In the genomic region with DNA sequence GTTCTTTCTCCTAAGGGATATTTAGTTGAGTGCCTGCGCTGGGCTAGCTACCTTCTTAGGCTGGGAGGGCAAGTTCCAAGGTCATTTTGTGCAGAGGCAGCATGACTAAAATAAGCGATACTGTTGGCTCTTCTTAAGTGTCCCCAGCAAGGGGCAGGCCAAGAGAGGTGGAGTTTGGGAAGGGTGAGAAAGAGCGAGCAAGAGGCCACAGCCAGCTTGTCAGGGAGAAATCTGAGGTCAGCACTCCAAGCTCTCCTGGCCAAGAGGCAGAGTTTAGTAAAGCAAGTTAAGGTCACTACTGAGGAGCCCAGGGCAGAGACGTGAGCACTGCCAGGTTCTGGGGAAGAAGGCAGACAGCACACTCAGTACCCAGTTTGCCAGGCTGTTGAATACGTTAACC, we compare ENCODE assay signal across 13 mouse cellular contexts. TPM values are rescaled to one million over a fixed set of nuclear protein-coding genes. Genes with fewer than 3 reads are reported as not detected.
A peak's percentile ranks its signal among the peaks of the same experiment; 100 is the strongest.
DNase-seq lines count a peak whose midpoint lies in the region; ATAC-seq and TF ChIP-seq lines count a peak whose summit lies in the region.
"Had no signal": no experiment of that assay in that cellular context is flagged by ENCODE, and none has a peak within 500 bp of the region (broad histone marks: within the 10 kb centered on the region; RNA-seq: fewer than 3 reads in every experiment).

No protein-coding gene starts in this region.

- H3K4me2 ChIP-seq in heart, embryonic 15.5 days: no peak overlapping the region
- no peak overlapping the region for H3K4me2 ChIP-seq in stomach, postnatal 0 days (replicated peaks; ENCODE audit: low read depth)
- H3K4me2 ChIP-seq: embryonic facial prominence, embryonic 15.5 days; forebrain, embryonic 15.5 days; limb, embryonic 12.5 days had no signal

- H3K27me3 ChIP-seq in heart, embryonic 15.5 days: no peaks in the 10 kb centered on the region
- no peaks in the 10 kb centered on the region for H3K27me3 ChIP-seq in midbrain, embryonic 10.5 days (ENCODE audit: low read depth, poor library complexity, severe bottlenecking)
- no peaks in the 10 kb centered on the region for H3K27me3 ChIP-seq in stomach, postnatal 0 days (ENCODE audit: control insufficient read depth, insufficient read depth, low read length)
- H3K27me3 ChIP-seq: embryonic facial prominence, embryonic 15.5 days; forebrain, embryonic 15.5 days; limb, embryonic 12.5 days had no signal

- no peak overlapping the region for H3K4me3 ChIP-seq in heart, embryonic 15.5 days
- H3K4me3 ChIP-seq in midbrain, embryonic 10.5 days: no peak overlapping the region
- H3K4me3 ChIP-seq in stomach, postnatal 0 days (ENCODE audit: low read depth, low read length): no peak overlapping the region
- H3K4me3 ChIP-seq: embryonic facial prominence, embryonic 15.5 days; forebrain, embryonic 15.5 days; limb, embryonic 12.5 days; megakaryocyte, embryonic 14.5 days had no signal

- H3K9me3 ChIP-seq in heart, embryonic 15.5 days (replicated peaks): no peaks in the 10 kb centered on the region; the same call in 1 of the 2 replicates
- peaks cover 3% of the 10 kb centered on the region; the same call in 1 of the 2 replicates for H3K9me3 ChIP-seq in midbrain, embryonic 10.5 days (replicated peaks)
- no peaks in the 10 kb centered on the region for H3K9me3 ChIP-seq in stomach, postnatal 0 days (ENCODE audit: control insufficient read depth, low read length)
- H3K9me3 ChIP-seq: embryonic facial prominence, embryonic 15.5 days had no signal

- peaks cover 8% of the 10 kb centered on the region for H3K4me1 ChIP-seq in heart, embryonic 15.5 days (replicated peaks)
- H3K4me1 ChIP-seq in midbrain, embryonic 10.5 days: no peaks in the 10 kb centered on the region
- H3K4me1 ChIP-seq in stomach, postnatal 0 days (replicated peaks; ENCODE audit: control insufficient read depth, insufficient read depth): no peaks in the 10 kb centered on the region
- H3K4me1 ChIP-seq: embryonic facial prominence, embryonic 15.5 days; forebrain, embryonic 15.5 days; limb, embryonic 12.5 days; megakaryocyte, embryonic 14.5 days had no signal

- H3K36me3 ChIP-seq in heart, embryonic 15.5 days: no peaks in the 10 kb centered on the region
- no peaks in the 10 kb centered on the region for H3K36me3 ChIP-seq in midbrain, embryonic 10.5 days
- no peaks in the 10 kb centered on the region for H3K36me3 ChIP-seq in stomach, postnatal 0 days (ENCODE audit: control insufficient read depth, insufficient read depth, low read length)
- H3K36me3 ChIP-seq: embryonic facial prominence, embryonic 15.5 days; forebrain, embryonic 15.5 days; limb, embryonic 12.5 days had no signal

- intact Hi-C loops in gastrocnemius, postnatal 14 days (cut with DNase I; ENCODE audit: low total_unique reads): no loop called here

- no peak overlapping the region; the same call in 1 of the 2 replicates for H3K27ac ChIP-seq in heart, embryonic 15.5 days
- H3K27ac ChIP-seq in midbrain, embryonic 10.5 days (replicated peaks): no peak overlapping the region
- H3K27ac ChIP-seq in stomach, postnatal 0 days (replicated peaks): no peak overlapping the region
- H3K27ac ChIP-seq: embryonic facial prominence, embryonic 15.5 days; forebrain, embryonic 15.5 days; limb, embryonic 12.5 days had no signal

- WGBS in heart, embryonic 15.5 days: 43% methylated on average over 5 of the region's 5 CpGs
- 78% methylated on average over 5 of the region's 5 CpGs for WGBS in midbrain, embryonic 10.5 days
- 74% methylated on average over 5 of the region's 5 CpGs for WGBS in stomach, postnatal 0 days

- TF ChIP-seq CTCF in stomach, postnatal 0 days (IDR thresholded peaks at IDR 0.05; ENCODE audit: low read depth): no peak

- H3K9ac ChIP-seq in heart, embryonic 15.5 days: 0 out of 2 replicates have a peak overlapping the region, but pooled peaks have one; percentile 6
- no peak overlapping the region for H3K9ac ChIP-seq in stomach, postnatal 0 days (ENCODE audit: low read length)
- H3K9ac ChIP-seq: embryonic facial prominence, embryonic 15.5 days; forebrain, embryonic 15.5 days; limb, embryonic 12.5 days had no signal

- DNase-seq in kidney, postnatal 36 days: peak; percentile 28 to 33
- DNase-seq in kidney, postnatal 14 days: no peak
- DNase-seq in gastrocnemius, postnatal 14 days: peak; percentile 59
- DNase-seq in midbrain, embryonic 10.5 days (ENCODE audit: low spot score): no peak
- no peak for DNase-seq in stomach, postnatal 0 days (ENCODE audit: low spot score)
- no peak for DNase-seq in testis, postnatal 14 days (ENCODE audit: low spot score)
- DNase-seq: cerebellum, adult 11 months; layer of hippocampus, adult 9-11 months had no signal

- no peak for TF ChIP-seq EP300 in stomach, postnatal 0 days (optimal IDR thresholded peaks at IDR 0.05)

- ATAC-seq in heart, embryonic 15.5 days (replicated peaks; ENCODE audit: insufficient number of reproducible peaks, insufficient read depth, low FRiP score, low read depth): no peak
- ATAC-seq in stomach, postnatal 0 days (ENCODE audit: low FRiP score, low TSS enrichment): no peak
- ATAC-seq: forebrain, embryonic 15.5 days had no signal

RNA-seq across cellular contexts. Expression of gene Ankrd28, which starts 41.7 kb away (rescaled TPM):
- 10 to 100 TPM; 35.8 to 38.4 TPM for total RNA-seq in gastrocnemius, postnatal 14 days (2021)
- polyA plus RNA-seq in heart, embryonic 15.5 days (2015; fragmentation: Nextera tagmentation; extraction: Ambion mirVana): 4.1 and 5.6 TPM in 2 replicates
- 8.1 and 8.4 TPM in 2 replicates for polyA plus RNA-seq in midbrain, embryonic 10.5 days (2016; fragmentation: Nextera tagmentation; extraction: Ambion mirVana)
- 3.6 and 4.0 TPM in 2 replicates for polyA plus RNA-seq in stomach, postnatal 0 days (2015; fragmentation: Nextera tagmentation; extraction: Ambion mirVana)

Comparison
In these comparisons a context has a peak if more than half of its experiments do, and no peak if none do; other contexts are left out.
1. DNase-seq: peak in kidney, postnatal 36 days (2 of 2) and gastrocnemius, postnatal 14 days (single experiment); none in kidney, postnatal 14 days (single experiment), midbrain, embryonic 10.5 days (single experiment), stomach, postnatal 0 days (single experiment) and testis, postnatal 14 days (single experiment).